Mouse (Mus musculus) spleen, adult 18-20 months (tissue): ENCODE measurements at regions not wholly inside any gene's neighbourhood (a gene's known extent, or its start where the extent isn't known, plus 50 kb on each side); places are given as distances from the start of the nearest gene placed in this dataset.

Source experiments
- DNase-seq, 2 experiments: peaks; one replicate each; pipeline ENCODE4 v3.0.0; 2022; ENCODE audit warnings: mixed read lengths in 2 of 2

DNA sequence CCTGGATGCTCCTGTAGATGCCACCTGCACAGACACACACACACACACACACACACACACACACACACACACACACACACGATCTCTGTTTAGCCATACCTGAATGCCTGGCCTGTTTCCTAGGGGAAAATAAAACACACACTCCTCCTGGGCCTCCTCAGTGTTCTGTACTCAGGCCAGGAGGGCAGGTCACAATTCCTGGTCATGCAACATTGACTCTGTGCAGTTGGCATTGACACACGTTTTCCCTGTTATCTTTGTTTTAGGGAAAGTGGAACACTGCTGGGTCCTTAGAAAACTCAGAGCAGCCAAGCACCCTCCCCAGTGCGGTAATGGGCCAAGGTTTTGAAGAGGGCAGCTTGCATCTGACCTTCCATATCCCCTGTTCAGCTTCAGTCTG lies 246.7 kb downstream of the H2al1j start:
- no peak for DNase-seq

DNA sequence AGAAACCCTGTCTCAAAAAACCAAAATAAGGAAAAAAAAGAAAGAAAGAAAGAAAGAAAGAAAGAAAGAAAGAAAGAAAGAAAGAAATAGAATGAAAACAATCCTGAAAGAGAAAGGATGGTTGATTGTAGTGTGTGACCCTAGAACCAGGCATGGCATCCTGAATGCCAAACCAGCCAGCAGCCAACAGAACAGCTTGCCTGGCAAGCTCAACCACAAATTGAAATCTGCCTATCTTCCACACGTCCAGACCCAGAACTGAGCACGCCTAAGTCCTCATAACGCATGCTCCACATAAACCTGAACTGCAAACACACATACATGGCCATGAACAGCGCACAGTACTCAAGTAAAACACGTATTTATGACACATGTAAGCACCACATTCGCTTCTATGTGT lies 247.9 kb downstream of the H2al1j start:
- DNase-seq = no peak

DNA sequence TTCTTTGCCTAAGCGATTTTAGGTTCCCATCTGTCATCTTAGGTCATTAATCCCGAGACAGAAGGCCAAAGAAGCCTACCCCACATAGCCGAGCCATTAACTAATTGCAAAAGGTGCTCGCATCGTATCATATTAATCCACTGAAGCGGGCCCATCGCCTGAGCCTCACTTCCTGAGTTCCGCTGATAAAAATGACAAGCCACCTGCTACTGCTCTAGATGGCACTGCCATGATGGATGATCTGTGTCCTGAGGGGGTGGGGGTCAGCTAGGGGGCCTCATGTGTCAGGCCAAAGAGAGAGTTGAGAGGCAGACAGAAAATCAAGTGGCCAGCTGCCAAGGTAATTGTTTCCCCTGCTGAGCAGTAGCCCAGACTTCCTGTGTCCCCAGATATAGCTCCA lies 248.7 kb downstream of the H2al1j start:
- DNase-seq = no peak

DNA sequence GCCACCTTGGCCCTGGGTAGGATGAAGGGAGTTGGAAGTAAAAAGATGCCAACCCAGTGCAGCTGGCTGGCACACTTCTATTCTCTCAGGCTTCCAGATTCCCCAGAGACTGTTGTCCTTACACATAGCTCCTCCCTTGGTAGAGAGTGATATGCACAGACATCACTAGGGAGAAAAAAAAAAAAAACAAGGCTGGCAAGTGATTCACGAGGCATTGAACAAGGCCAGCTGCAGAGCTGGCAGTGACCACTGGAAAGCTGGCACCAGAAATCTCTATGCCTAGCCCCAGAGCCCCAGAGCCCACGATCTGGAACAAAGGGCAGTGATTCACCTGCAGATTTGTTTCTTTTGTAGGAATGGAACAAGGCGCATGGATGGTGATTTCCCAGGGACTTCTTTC lies 249.7 kb downstream of the H2al1j start:
- no peak for DNase-seq

DNA sequence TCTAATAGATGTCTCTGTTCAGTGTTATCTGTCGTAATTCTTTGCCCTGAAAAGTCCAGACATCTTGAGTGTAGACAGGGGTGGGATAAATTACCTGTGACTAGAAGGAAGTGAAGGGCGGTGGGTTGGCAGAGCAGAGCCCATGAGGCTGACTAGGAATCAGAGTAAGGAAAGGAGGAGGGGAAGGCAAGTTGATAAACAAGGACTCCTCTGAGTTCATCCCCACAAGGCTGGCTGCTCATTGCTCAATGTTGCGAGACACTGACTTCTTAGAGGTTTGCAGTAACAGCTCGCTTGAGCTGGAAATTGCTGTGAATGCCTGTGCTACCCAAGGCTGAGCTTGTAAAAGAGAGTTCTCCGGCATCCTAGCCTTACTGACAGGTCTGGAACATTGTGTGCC lies 257.7 kb downstream of the H2al1j start:
- DNase-seq = no peak

DNA sequence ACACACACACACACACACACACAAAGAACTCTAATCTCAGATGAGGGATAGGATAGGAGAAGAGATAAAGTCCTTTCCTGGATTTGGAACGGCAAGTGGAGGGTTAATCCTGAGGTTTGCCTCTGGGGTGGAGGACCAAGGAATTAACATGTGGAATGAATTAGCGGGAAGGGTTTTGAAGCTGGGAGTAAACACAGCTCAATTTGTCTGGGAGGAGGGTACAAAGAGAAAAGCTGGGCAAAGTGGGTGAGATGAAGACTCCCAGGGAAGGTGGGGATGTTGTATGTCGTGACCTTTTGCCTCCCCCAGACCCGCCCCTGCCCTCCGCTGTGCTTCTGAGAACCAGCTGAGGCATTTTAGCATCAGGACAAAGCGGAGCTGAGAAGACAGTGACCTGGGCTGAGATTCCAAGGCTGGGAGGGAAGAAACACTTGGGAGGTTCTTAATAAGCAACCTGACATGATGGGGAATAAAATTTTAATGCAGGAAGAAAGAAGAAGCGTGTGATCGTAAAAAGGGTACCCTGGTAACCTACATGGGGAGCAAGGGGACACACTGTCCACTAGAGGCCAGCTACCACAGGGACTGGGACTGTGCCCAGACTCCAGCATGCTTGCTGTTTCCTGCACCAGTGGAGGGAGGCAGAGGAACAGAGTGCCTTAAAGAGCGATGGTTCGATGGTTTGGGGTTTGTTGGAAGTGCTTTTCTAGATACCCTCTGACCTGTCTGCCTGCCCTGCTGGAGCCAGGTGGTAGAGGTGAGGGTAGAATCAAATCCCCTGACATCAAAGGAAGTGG lies 264.0 kb downstream of the H2al1j start:
- no peak for DNase-seq

DNA sequence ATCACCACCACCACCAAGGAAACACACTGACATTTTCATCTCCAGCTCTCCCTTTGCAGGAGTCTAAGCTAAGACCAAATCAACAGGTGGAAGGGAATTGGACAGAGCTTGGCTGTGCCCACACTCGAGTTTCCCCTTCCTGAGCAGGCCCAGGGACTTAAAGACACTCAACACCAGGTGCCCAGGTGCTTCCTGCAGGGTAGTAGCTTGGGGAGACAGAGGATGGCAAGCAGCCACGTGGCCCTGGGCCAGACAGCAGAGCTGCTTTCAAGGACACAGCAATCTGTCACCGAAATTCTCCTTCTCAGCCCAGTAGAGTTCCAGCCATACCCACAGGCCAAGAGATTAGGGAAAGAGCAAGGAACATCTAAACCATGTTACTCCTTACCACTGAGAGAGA lies 266.9 kb downstream of the H2al1j start:
- no peak for DNase-seq

DNA sequence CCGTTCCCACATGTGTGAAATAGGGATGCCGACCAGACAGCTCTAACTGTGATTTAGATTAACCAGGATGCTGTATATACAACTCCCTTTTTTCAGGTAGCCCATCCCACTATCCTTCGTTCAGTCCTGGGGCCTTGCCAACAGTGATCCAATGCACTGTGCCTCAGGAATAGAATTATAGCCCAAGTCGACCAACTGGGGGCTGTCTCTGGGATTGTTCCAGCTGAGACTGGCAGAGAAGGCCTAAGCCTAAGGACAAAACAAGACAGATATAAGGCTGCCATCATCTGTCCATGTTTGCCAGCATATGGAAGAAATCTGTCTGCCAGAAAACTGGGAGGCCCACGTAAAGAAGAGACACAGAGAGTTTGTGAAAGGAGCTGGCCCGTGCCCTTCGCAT lies 269.9 kb downstream of the H2al1j start:
- DNase-seq = no peak

DNA sequence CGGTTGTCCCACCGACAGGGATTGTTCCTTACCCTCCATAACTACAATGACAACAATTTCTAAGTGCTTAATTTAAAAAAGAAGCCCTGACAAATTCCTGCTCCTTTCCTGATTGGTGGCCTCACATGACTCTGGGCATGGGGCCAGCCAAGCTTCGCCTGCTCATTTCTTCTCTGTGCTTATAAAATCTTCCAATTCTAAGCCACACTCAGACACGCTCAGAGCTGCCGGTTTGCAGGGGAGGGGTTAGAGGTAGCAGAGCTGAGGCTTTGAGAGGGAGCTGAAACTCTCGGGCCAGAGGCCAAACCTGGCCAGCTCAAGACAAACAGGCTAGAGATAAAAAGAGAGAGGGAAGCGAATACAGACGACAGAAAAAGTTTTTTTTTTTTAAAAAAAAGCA lies 286.6 kb downstream of the H2al1j start:
- DNase-seq = no peak

DNA sequence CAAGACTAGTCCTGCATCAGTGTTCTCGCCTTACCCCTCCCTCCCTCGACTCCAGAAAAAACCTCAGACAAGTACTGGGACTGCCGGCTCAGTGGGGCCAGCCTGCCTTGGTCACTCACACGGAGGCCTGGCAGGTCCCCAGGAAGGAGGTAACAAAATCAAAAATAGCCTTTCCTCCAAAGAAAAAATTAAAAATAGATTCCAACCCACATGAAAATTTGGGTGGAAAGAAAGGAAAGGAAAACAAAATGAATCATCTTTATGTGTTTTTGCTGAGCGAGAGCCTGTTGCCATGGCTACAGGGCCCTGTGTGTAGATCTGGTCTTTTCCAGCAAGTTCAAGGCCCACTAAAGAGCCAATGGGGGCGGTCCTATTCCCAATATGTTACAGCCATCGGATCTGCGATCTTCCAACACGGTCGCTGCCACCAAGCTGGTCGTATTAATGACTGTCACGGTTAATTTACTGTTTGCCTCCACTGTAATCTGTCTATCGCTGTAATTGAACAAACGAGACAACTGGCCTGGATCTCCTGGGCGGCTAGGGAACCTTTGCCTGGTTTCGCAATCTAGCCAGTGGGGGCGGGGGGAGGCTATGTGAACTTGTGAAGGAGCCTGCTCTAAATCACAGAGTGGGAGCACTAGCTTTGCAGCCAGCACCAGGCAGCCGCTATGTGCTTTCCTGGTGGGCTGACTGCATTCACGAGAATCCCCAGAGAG lies 293.6 kb downstream of the H2al1j start:
- no peak for DNase-seq

DNA sequence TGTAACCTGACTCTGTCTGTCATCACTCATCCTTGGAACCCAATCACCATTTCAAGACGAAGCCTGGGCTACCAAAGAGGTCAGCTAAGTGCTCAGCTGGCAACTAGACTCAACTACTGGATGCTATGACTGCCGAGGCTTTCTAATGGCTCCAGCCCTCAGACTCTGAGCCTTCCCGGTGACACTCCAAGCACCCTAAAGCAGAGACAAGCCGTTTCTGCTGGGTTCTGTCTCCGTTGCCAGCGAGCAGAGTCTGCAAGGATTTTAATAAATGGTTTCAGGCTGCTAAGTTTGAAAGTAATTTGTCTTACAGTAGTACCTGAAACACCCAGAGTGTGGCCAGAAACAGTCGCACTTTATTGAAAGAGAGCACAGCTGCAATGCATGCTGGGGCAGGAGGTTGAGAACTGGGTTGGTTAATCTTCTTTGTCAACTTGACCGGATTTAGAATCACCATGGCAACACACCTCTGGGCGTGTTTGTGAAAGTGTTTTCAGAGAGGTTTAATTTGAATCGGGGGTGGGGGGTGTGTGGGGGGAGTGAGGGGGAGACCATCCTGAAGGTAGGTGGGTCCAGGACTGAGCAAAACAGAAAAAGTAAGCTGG lies 298.8 kb downstream of the H2al1j start:
- DNase-seq = no peak

DNA sequence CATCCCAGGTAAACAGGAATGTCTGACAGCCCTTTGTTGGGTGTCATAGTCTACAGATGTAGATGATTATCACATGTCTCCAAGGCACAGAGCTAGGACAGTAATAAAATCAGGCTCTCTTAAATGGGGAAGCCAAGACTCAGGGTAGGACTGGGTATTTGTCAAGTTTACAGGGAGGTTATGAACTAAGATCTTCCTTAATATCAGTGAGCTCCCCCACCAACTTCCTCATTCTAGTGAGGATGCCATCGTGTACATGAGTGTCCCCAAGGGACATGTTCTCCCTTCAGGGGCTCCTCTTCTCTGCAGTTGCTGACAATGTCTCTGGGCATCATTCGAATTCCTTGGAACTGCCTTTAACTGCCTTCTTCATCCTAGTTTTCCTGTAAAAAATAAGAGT lies 301.7 kb downstream of the H2al1j start:
- no peak for DNase-seq

DNA sequence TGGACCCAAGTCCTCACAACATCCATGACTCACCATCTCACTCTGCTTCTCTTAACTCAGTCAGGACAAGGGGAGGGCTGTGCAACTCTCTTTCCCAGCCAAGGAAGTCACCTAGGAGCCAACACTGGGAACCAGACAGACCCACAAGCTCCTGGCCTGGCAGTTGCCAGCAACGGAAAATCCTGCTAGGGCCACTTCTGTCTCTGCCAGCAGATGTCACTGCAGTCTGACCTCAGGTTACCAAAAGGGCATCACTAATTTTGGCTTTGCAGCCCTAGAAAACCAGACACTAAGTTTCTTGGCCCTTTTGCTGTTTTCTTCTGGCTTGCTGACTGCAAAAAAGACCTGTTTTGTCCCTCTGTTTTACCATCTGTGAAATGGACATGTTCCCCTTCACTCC lies 302.3 kb downstream of the H2al1j start:
- peak in 1 of 2 experiments; percentile 33 for DNase-seq

DNA sequence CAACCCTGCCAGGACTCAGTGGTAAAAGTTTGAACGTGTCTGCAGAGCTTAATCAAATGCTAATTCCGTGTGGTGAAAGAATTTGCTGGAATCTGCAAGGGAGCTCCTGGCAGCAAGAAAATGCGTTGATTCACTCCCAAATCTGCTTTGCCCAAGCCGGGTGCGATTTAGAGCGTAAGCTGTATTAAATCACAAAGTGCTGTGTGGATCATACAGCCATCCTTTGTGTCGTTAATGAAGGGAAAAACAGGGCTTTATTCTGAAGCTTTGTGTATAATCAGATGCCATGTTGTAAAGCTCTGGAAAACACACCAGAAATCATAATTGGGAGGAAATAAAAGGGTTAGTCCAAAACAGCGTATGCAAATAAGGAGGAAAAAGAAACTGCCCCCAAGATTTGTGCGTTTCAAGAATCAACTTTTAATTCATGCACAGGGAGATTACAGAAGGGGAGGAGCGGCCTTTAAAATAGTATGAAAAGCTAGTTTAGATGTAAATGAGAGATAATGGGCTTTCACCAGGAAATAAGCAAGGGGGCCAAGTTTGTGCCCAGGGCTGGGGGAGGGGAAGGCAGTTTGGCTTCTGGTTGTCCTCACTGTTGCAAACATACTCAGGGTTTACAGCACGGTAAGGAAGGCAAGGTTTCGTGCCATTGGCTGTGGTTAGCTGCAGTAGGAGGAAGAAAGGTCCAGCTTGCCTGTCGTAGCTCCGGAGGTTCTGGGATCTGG lies 303.7 kb downstream of the H2al1j start:
- no peak for DNase-seq

DNA sequence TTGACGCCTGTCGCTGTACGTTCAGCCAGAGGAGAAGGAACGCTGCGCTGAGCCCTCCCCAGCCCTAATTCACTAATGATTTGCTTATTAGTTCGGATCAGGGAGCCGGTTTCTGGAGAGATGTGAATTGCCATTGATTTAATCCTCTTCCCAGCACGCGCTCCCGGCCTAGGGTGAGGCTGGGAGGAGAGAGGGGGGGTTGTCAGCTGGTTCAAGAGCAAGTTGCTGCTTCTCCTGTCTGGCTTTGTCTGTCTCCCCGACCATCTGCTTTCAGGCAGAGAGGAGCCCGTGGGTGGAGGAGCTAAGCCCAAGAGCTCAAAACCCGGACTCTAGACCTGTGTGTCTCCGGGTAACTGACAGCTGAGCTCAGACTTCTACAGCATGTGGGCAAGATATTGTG lies 304.4 kb downstream of the H2al1j start:
- no peak for DNase-seq

DNA sequence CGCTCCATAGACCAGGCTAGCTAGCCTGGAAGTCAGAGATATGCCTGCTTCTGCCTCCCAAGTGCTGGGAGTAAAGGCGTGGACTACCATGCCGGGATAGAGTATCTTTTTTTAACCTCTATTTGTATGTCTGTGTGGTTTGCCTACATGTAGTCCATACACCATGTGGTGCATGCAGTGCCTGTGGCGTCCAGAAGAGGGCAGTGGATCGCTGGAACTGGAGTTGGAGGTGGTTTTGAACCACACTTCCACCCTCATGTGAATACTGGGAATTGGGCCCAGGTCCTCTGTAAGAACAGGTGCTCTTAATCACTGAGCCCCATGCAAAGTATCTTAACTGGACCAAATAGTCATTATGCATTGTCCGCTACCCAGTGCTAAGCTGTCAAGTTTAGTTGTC lies 306.2 kb downstream of the H2al1j start:
- DNase-seq = peak in 1 of 2 experiments; percentile 41

DNA sequence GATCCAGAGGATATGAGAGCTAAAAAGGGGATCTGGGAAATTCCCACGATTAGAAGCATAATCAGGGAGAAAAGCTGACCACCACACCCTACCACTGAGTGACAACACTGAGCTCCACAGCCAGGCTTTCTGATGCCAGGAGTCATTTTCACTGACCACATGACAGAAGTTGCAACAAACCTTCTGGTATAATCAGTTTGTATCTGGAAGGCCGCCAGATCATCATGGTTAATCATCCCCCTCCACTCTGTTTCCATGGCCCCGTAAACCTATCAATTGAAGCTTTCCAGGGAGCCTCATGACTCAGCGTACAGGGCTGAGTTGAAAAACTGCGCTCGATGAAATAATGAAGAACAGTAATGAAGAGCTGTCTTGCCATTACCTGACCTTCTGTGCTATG lies 316.9 kb downstream of the H2al1j start:
- DNase-seq = no peak

DNA sequence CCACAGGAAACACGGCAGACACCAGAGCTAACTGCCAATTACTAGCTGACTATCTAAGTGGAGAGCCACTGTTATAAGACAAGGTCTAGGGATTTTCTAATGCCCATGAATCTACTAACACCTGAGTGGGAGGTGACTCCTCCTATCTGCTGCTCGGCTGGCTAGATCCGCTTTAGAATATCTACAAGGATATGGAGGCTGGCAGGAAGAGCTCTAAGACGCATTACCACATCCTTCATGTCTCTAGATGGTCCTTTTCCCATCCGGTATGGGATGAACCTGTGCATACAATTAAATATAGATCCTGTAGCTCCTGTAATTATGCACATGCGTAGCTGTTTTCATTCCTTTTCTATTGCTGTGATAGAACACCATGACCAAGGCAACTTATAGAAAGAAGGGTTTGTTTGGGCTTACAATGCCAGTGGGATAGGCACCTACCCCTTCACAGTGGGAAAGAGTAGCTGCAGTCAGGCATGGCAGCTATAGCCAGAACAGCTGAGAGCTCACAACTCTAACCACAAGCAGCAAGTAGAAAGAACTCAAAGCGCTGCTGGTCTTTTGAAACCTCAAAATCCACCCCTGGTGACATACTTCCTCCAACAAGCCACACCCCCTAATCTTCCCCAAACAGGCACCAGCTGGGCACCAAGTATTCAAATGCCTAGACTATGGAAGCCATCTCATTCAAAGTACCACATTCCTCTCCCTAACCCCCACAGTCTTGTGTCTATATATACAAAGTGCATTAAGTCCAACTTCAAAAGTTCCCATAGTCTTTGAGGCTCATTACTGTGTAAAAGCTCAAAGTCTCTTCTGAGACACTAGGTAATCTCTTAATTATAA lies 319.3 kb downstream of the H2al1j start:
- no peak for DNase-seq

DNA sequence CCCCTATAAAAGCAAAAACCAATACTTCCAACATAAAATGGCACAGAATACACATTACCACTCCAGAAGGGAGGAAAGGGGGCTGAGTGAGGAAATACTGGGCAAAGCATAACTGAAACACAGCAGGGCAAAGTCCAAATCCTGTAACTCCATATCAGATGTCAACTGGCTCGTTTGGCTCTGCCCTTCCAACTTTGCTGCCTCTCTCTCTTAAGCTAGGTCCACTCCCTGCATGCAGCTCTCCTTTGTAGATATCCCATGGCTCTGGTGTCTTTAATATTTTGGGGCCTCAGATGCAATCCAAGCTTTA lies 319.9 kb downstream of the H2al1j start:
- no peak for DNase-seq

DNA sequence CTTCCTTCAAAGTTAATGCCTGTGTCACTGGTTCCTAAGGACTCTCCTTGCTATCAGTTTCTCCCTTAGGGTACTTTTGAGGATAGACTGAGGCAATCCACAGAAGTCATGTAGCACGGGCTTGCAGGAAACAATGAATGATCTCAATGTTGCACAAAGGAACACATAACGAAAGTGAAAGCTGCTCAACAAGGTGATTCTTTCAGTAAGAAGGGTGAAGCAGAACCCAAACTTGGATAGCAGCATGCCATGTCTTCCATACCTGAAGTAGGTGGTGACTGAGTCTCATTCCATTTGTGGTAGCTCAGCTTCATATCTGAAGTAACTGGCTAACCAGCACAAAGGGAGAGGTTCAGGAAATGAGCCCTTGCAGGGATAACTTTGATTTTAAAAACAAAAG lies 325.7 kb downstream of the H2al1j start:
- no peak for DNase-seq

DNA sequence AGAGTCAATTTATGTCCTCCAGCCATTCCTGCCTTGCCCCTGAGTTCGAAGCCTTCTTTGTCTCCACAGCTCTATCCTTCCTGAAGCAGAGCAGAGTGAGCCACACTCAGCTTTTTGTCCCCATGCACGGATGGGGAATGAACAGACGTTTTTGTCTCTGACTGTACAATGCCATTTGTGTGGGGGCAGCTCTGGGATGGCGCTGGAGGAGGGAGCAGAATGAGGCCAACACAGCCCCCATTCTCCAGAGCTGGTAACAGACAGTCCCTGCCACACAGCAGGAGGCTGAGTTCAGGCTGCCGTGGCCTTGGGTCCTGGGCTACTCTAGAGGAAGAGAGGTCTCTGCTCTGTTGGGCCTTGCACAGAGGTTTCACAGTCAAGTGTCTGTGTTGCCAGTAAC lies 327.4 kb downstream of the H2al1j start:
- no peak for DNase-seq

DNA sequence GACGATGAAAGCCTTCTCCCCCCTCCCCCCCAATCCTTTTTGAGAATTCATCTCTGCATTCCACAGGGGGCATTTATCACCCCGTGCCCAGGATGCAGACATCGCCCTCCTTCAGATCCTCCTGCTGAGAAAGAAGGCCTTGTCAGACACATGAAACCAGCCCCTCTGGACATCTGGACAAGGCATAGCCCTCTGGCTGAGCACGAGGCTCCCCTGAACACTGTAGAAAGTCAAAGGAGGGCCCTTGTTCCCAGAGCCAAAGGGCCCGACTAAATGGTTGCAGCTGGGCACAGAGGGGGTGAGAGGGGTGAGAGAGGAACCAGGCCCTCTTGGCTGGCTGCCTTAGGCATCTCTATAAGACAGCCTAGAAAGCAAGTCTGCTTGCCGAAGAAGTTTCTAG lies 327.8 kb downstream of the H2al1j start:
- DNase-seq = no peak
